Mouse (Mus musculus) right cerebral cortex, postnatal 4 days (tissue): ENCODE data around the gene Hist1h2bf.
"Not testable (repeated sequence)": the region's sequence is repeated elsewhere in the genome, so short reads cannot be mapped to it uniquely, and the experiment has no call there.

Experiments
- DNase-seq: peaks from one replicate; pipeline ENCODE4 v3.0.0-alpha.2; 2022

The Hist1h2bf gene

GRCm38 (mm10) chr13:23586099-23586939, 12.3 kb upstream of the Hist1h2bf start:
- DNase-seq, result no peak

- DNase-seq, result peak; percentile 43
Observed at GRCm38 (mm10) chr13:23585442-23586098, 11.6 kb upstream of the Hist1h2bf start.

- peak; percentile 66 for DNase-seq
Observed at GRCm38 (mm10) chr13:23585029-23585441, 11.0 kb upstream of the Hist1h2bf start.

- DNase-seq, result no peak
Observed at GRCm38 (mm10) chr13:23584331-23584730, 10.3 kb upstream of the Hist1h2bf start.

DNA sequence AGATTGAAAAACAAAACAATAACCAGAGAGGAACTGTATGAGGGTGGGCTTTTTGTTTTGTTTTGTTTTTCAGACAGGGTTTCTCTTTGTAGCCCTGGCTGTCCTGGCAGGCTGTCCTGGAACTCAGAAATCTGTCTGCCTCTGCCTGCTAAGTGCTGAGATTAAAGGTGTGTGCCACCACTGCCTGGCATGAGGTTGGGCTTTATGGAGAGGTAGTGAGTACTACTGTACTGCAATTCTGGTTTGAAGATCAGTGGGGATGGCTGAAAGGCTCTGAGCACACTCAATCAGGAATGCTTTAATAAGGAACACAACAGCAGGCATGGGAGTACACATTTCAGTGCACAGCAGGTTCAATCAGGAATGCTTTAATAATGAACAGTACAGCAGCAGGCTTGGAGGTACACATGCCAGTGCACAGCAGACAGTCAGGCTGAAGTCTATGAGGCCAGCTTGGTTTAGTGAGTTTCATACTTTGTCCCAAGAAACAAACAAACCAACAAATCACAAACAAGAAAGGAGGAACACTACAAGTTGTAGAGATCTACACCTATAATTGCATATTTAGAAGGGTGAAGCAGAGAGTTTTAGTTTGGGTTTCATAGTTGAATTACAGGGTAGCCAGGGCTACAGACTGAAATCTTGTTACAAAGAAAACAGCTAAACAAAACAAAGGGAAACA, 9.5 kb upstream of the Hist1h2bf start:
- DNase-seq, result no peak

DNA sequence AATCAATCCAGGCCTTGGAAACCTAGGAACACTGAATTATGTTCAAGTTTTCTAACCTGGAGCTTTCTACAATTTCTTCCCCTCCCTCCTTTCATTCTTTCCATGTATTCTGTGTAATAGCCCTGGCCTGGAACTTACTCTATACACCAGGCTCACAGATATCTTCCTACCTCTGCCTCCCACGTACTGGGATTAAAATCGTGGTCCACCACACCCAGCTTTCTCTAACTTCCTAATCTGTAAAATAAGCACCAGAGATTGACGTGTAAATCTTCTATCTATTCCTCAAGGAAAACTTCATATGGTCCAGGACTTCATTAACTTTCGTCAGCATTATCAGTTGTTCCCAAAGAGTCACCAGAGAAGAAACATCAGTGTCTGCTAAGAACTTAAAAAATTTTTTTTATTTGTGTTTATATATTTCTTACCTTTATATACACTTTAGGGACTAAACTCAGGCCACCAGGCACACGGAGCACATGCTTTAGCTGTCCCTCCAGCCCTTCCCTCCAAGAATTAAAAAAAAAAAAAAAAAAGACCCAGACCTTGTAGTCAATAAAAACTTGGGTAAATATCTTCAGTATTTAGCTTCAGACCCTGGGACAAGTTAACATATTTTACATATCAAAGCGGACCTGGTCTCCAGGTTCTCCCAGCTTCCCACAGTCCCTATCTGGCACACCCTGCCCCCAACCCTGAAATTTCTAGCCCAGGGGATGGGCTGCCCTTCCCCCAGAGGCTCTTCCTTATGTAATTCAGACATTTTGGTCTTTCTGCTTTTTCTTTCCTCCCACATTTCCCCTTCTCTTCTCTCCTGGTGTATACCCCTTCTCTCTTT, 8.4 kb upstream of the Hist1h2bf start:
- DNase-seq, result no peak

GRCm38 (mm10) chr13:23581408-23582218, 7.6 kb upstream of the Hist1h2bf start, which contains the start of gene Hist1h4d:
Gene Hist1h4d (plus strand): TSS chr13:23581598.
- DNase-seq, result peak; percentile 81

DNA sequence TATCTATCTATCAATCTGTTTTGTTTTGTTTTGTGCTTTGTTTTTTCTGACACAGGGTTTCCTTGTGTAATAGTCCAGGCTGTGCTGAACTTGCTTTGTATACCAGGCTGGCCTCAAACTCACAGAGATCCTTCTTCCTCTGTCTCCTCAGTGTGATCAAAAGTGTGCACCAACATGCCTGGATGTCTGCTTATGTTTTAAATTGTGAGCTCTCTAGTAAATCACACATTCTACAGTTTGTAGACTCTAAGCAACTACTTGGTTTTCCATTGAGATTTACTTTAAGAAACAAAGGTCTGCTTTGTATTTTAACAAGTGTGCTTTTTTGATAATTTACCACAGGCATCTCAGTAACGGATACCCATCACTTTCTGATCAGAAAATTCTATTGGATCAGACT, 3.8 kb upstream of the Hist1h2bf start:
- no peak for DNase-seq

DNA sequence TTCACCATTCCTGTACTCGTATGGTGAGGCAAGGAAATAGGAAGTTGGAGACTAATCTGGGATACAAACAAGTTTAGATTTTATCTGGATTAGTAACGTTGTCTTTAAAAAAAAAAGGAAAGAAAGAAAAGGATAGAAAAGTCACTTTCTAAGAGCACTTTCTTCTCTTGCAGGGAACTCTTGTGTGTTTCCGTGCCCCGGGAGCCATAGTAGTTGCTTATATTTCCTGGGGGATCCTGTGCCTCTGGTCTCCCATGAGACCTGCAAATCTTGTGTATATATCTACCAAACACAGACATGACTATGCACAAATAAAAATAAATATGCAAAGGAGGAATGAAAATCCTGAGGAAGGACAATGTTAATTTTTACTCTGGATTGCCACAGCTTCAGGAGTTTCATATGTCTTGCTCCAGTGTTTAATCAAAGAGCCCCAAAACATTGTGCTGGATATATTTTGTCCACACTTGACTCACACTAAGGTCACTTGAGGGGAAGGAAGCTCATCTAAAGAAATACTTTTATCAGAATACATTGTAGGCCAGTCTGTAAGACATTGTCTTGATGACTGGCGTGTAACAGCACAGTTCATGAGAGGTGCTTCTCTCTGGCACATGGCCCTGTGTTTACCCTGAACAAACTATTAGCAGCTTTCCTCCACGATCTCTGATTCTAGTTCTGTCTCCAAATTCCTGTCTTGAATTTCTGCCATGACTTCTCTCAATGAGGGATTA, 3.1 kb upstream of the Hist1h2bf start:
- DNase-seq, result no peak

GRCm38 (mm10) chr13:23576351-23576881, 2.4 kb upstream of the Hist1h2bf start:
- no peak for DNase-seq

DNA sequence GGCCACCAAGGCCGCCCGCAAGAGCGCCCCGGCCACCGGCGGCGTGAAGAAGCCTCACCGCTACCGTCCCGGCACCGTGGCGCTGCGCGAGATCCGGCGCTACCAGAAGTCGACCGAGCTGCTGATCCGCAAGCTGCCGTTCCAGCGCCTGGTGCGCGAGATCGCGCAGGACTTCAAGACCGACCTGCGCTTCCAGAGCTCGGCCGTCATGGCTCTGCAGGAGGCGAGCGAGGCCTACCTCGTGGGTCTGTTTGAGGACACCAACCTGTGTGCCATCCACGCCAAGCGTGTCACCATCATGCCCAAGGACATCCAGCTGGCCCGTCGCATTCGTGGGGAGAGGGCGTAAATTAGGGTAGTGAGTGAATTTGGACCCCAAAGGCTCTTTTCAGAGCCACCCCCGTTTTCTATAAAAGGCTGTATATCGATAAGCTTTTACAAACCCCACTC, 1.9 kb upstream of the Hist1h2bf start:
- not testable (repeated sequence) for DNase-seq

DNA sequence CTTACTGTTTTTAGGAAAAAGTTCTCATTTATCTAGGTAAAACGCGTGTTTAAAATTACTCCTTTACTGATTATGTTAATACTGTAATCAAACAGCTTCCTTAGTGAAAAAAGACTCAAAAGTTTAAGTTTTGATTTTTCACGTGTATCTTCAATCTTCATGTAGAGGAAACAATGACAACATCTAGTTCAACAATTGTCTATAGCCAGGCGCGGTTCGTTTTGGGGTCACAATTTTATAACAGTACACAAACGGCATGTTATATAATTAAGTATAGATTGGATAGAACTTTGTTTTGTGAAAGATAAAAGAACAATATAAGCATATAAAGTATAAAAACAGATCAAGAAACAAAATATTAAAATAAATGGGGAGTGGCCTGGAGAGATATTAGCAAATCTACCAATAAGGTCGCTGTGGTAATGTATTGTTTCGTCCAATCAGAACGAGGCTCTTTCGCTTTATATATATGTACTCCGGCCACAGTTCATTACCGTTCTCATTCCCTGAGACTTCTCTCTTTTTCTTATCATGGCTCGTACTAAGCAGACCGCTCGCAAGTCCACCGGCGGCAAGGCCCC, 1.4 kb upstream of the Hist1h2bf start, which contains the start of gene Hist1h3d:
Hist1h3d (plus strand) TSS at position 493 of the 581 bp plus-strand sequence.
- DNase-seq, result no peak

GRCm38 (mm10) chr13:23574546-23575170, 662 bp upstream of the Hist1h2bf start:
- not testable (repeated sequence) for DNase-seq

DNA sequence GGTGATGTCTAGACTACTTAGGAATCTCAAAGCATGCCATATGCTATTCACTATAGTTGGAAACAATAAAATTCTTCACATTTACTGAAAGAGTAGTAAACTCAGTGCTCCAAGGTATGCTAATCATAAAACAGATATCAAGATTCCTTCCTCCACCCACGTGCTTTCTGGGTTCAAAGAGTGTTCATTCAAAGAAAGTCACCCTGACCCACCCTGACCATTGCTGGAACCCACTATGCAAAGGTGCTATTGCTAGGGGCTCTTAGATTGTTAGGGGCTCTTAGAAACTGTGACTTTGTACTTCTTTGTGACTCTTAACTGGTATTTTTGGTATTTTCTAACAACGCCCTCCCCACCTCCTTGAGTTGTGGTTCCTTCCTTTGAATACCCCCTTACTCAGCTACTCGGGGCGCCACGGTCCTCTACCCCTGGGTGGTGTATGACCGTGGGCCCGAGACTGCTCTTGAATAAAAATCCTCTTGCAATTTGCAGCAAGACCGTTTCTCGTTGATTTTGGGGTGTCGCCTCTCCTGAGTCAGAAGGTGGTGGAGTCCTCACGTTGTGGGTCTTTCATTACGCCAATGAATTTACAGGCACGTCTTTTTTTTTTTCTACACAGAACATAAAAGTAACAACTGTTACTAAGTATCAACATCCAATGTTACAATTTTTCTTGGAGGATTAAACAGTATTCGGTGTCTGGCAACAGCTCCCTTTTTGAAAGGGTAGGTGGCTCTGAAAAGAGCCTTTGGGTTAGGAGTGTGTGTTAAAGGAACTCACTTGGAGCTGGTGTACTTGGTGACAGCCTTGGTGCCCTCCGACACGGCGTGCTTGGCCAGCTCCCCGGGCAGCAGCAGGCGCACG, 730 bp downstream of the Hist1h2bf start:
- not testable (repeated sequence) for DNase-seq

DNA sequence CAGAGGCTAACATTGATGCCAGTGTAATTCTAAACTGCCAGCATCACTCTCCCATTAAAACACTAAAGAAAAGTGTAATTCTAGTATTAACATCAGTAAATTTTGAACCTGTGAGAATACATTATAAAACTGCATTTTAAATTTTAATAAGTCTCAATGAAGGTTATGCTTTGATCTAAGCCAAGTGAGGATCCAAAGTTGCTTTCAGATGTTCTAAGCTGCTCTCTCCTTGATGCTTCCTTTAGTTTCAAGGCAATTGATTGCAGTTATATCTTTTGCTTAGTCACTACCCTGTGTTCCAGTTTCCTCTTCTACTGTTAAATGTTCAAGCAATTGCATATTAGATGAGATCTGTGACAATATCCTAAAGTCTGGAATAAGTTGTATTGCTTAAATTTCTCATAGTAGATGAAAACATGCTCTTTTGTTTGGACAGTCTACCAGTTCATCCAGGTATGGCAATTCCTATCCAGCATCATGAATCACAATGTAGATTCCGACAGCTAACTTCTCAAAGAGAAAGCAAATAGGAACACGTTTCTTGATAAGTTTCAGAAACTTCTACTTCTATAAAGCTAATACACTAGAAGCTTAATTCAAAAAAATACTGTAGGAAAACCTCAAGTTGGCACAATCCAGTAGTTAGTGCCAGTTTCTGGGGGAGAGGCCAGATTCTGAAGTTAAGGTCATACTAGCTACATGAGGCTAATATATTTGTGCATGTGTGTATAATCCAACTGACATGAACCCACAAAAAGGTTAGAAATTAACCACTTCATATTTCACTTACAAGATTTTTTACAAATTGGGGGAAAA, 1.6 kb downstream of the Hist1h2bf start:
- DNase-seq, result no peak

GRCm38 (mm10) chr13:23571504-23572217, 2.3 kb downstream of the Hist1h2bf start:
- not testable (repeated sequence) for DNase-seq

DNA sequence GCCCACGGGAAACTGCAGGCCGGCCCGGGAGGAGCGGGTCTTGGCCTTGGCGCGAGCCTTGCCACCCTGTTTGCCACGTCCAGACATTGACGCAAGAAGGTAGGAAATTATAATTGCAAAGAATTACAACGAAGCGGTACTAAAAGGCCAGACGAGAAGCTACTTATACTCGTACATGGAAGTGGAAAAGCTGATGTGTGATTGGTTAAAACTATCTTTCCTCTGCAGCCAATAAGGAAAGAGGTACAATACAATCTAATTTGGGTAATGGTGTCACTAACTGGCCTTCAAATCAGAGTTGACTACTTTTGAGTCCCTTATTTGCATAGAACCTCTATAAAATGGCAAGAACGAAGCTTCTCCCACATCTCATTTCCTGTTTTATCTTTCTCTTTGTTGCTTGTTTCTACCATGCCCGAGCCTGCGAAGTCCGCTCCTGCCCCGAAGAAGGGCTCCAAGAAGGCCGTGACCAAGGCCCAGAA, 2.9 kb downstream of the Hist1h2bf start, which contains the start of the genes Hist1h2ae and Hist1h2bg:
Hist1h2ae (minus strand) TSS at position 199 of the 482 bp plus-strand sequence.
Hist1h2bg (plus strand) TSS at position 375 of the 482 bp plus-strand sequence.
- peak; percentile 53 for DNase-seq
